Mouse (Mus musculus) CH12.LX (cell line): ENCODE data around the gene C6. TPM values are rescaled to one million over a fixed set of nuclear protein-coding genes. Genes with fewer than 3 reads are reported as not detected.

Experiments used
- DNase-seq: peaks from one replicate; pipeline ENCODE4 v3.0.0-alpha.2; 2013; ENCODE audit errors: extremely low read depth
- H3K27ac ChIP-seq: 2 replicates; pipeline ENCODE4 v1.5.1; 2012; ENCODE audit warnings: low read depth, mild to moderate bottlenecking, control low read depth, moderate library complexity; ENCODE audit not compliant: insufficient read depth
- H3K27me3 ChIP-seq: replicated peaks from 2 replicates; pipeline ENCODE3; 2012; ENCODE audit warnings: inconsistent platforms
- H3K36me3 ChIP-seq, 2 experiments: replicated peaks in 1 of 2; 2 replicates each; pipeline versions ENCODE3 to v1.6.1; 2012; ENCODE audit warnings: inconsistent platforms in 1 of 2, low read length in 1 of 2, mild to moderate bottlenecking in 1 of 2, mixed read lengths in 1 of 2, moderate library complexity in 1 of 2; ENCODE audit not compliant: control insufficient read depth in 1 of 2, insufficient read depth in 1 of 2
- H3K4me1 ChIP-seq, 2 experiments: 2 replicates each; pipeline ENCODE4 v1.6.1; 2012; ENCODE audit warnings: inconsistent platforms in 1 of 2, moderate library complexity in 1 of 2; ENCODE audit not compliant: insufficient read depth in 2 of 2, control insufficient read depth in 1 of 2
- H3K4me2 ChIP-seq: 2 replicates; pipeline ENCODE4 v1.6.1; 2012; ENCODE audit warnings: low read depth, mild to moderate bottlenecking, control low read depth; ENCODE audit not compliant: poor library complexity, insufficient read depth, severe bottlenecking
- H3K4me3 ChIP-seq, 3 experiments: fragments of 150-350 bp in 1 of 3; sonication (generic) in 1 of 3; replicated peaks in 1 of 3; 2 replicates each; pipeline versions ENCODE3 to v1.5.1; 2011 to 2012; ENCODE audit warnings: low read depth in 2 of 3, low read length in 2 of 3, mild to moderate bottlenecking in 2 of 3, moderate library complexity in 2 of 3, control low read depth in 1 of 3, improper control_type of control experiment in 1 of 3, inconsistent platforms in 1 of 3, mixed read lengths in 1 of 3; ENCODE audit not compliant: poor library complexity in 1 of 3
- H3K79me2 ChIP-seq: replicated peaks from 2 replicates; pipeline ENCODE4 v1.6.1; 2012; ENCODE audit warnings: mild to moderate bottlenecking, moderate library complexity; ENCODE audit not compliant: control insufficient read depth, poor library complexity, insufficient read depth, severe bottlenecking; ENCODE audit errors: extremely low read depth
- H3K9ac ChIP-seq: 2 replicates; pipeline ENCODE4 v1.6.1; 2012; ENCODE audit warnings: low read depth, mild to moderate bottlenecking, control low read depth, moderate library complexity; ENCODE audit not compliant: insufficient read depth
- H3K9me3 ChIP-seq: replicated peaks from 2 replicates; pipeline ENCODE3; 2012; ENCODE audit warnings: low read length, inconsistent platforms, mixed read lengths
- BHLHE40 ChIP-seq: IDR thresholded peaks from 2 replicates; pipeline ENCODE4 v1.6.1; 2011; ENCODE audit warnings: mild to moderate bottlenecking, low read depth, low read length, improper control_type of control experiment
- CHD1 ChIP-seq: IDR thresholded peaks from 2 replicates; pipeline ENCODE4 v1.6.1; 2012; ENCODE audit warnings: low read depth, low read length, improper control_type of control experiment, inconsistent platforms
- CTCF ChIP-seq, 2 experiments: IDR thresholded peaks in 1 of 2; conservative IDR thresholded peaks in 1 of 2; 2 replicates each; pipeline ENCODE4 v1.5.1; 2011 to 2012; ENCODE audit warnings: low read depth in 2 of 2, low read length in 2 of 2, improper control_type of control experiment in 1 of 2, inconsistent platforms in 1 of 2, mild to moderate bottlenecking in 1 of 2, moderate library complexity in 1 of 2
- E2F4 ChIP-seq: IDR thresholded peaks from 2 replicates; pipeline ENCODE4 v1.6.1; 2011; ENCODE audit warnings: low read depth, low read length, improper control_type of control experiment; ENCODE audit not compliant: insufficient replicate concordance
- EP300 ChIP-seq: IDR thresholded peaks from 2 replicates; pipeline ENCODE4 v1.6.1; 2011; ENCODE audit warnings: low read length, improper control_type of control experiment
- ETS1 ChIP-seq: conservative IDR thresholded peaks from 2 replicates; pipeline ENCODE4 v1.6.1; 2012; ENCODE audit warnings: low read depth, mild to moderate bottlenecking, inconsistent platforms, low read length, improper control_type of control experiment, moderate library complexity
- GABPA ChIP-seq: IDR thresholded peaks from 2 replicates; pipeline ENCODE4 v1.6.1; 2012; ENCODE audit warnings: low read depth, low read length, improper control_type of control experiment, inconsistent platforms; ENCODE audit not compliant: insufficient replicate concordance
- HCFC1 ChIP-seq: IDR thresholded peaks from 2 replicates; pipeline ENCODE4 v1.6.1; 2012; ENCODE audit warnings: low read depth, mild to moderate bottlenecking, inconsistent platforms, low read length, improper control_type of control experiment
- JUN ChIP-seq: IDR thresholded peaks from 2 replicates; pipeline ENCODE4 v1.6.1; 2011; ENCODE audit warnings: low read depth, mild to moderate bottlenecking, low read length, improper control_type of control experiment, moderate library complexity; ENCODE audit not compliant: insufficient read depth
- JUND ChIP-seq: conservative IDR thresholded peaks from 2 replicates; pipeline ENCODE4 v1.6.1; 2011; ENCODE audit warnings: low read depth, low read length, improper control_type of control experiment
- MAX ChIP-seq: IDR thresholded peaks from 2 replicates; pipeline ENCODE4 v1.6.1; 2011; ENCODE audit warnings: low read length, improper control_type of control experiment
- MEF2A ChIP-seq: IDR thresholded peaks from 2 replicates; pipeline ENCODE4 v1.6.1; 2014; ENCODE audit warnings: low read depth, mild to moderate bottlenecking, inconsistent platforms, low read length, improper control_type of control experiment, borderline replicate concordance
- MYC ChIP-seq: IDR thresholded peaks from 2 replicates; pipeline ENCODE4 v1.6.1; 2011; ENCODE audit warnings: low read depth, mild to moderate bottlenecking, improper control_type of control experiment, low read length
- NRF1 ChIP-seq: IDR thresholded peaks from 2 replicates; pipeline ENCODE4 v1.6.1; 2014; ENCODE audit warnings: low read depth, mild to moderate bottlenecking, inconsistent platforms, low read length, improper control_type of control experiment, moderate library complexity
- PAX5 ChIP-seq: IDR thresholded peaks from 2 replicates; pipeline ENCODE4 v1.6.1; 2012; ENCODE audit warnings: low read length, inconsistent platforms, mixed read lengths
- POLR2A ChIP-seq: IDR thresholded peaks from 2 replicates; pipeline ENCODE4 v1.6.1; 2011; ENCODE audit warnings: low read depth, mild to moderate bottlenecking, improper control_type of control experiment, low read length
- POLR2AphosphoS2 ChIP-seq: IDR thresholded peaks from 2 replicates; pipeline ENCODE4 v1.6.1; 2011; ENCODE audit warnings: low read depth, low read length, improper control_type of control experiment
- RAD21 ChIP-seq: IDR thresholded peaks from 2 replicates; pipeline ENCODE4 v1.6.1; 2011; ENCODE audit warnings: low read depth, mild to moderate bottlenecking, low read length, improper control_type of control experiment, moderate library complexity
- RCOR1 ChIP-seq: conservative IDR thresholded peaks from 2 replicates; pipeline ENCODE4 v1.6.1; 2012; ENCODE audit warnings: low read depth, mild to moderate bottlenecking, inconsistent platforms, low read length, improper control_type of control experiment
- SIN3A ChIP-seq: IDR thresholded peaks from 2 replicates; pipeline ENCODE4 v1.6.1; 2012; ENCODE audit warnings: low read length, improper control_type of control experiment, inconsistent platforms
- SMC3 ChIP-seq: IDR thresholded peaks from 2 replicates; pipeline ENCODE4 v1.6.1; 2011; ENCODE audit warnings: low read depth, low read length, improper control_type of control experiment
- TBP ChIP-seq: conservative IDR thresholded peaks from 2 replicates; pipeline ENCODE4 v1.6.1; 2011; ENCODE audit warnings: low read depth, low read length, improper control_type of control experiment
- ZC3H11A ChIP-seq: IDR thresholded peaks from 2 replicates; pipeline ENCODE4 v1.6.1; 2012; ENCODE audit warnings: low read depth, mild to moderate bottlenecking, inconsistent platforms, low read length, improper control_type of control experiment
- ZKSCAN1 ChIP-seq: IDR thresholded peaks from 2 replicates; pipeline ENCODE4 v1.6.1; 2012; ENCODE audit warnings: low read depth, inconsistent platforms, low read length, improper control_type of control experiment, borderline replicate concordance
- ZNF384 ChIP-seq: IDR thresholded peaks from 2 replicates; pipeline ENCODE4 v1.6.1; 2012; ENCODE audit warnings: low read depth, low read length, improper control_type of control experiment, inconsistent platforms
- dilution Hi-C: fragments of 300-500 bp; cut with MboI; formaldehyde crosslinking; loops from 2 replicates; pipeline ENCODE4 v1.14.3; 2020; ENCODE audit warnings: low sequenced_read_pairs; ENCODE audit not compliant: extremely low pct_unique_long_range_greater_than_20kb, extremely low pct_ligation_motif_present
- in situ Hi-C: fragments of 300-500 bp; cut with MboI; formaldehyde crosslinking; loops from 3 replicates; pipeline ENCODE4 v1.14.3; 2019; ENCODE audit warnings: low sequenced_read_pairs, low pct_ligation_motif_present, low pct_unique_long_range_greater_than_20kb, mixed read lengths
- polyA plus RNA-seq: library from polyadenylated mRNA; unstranded; fragments of >175 nt; gene quantifications from 2 replicates; pipeline ENCODE4 v1.2.1, GENCODE M21; 2012; ENCODE audit warnings: low read depth; ENCODE audit not compliant: insufficient read length
- total RNA-seq, 2 experiments: library from RNA; depleted of rRNA; stranded (reverse); fragments of 300-350 nt in 1 of 2; fragments of >200 nt in 1 of 2; gene quantifications; 2 replicates each; pipeline ENCODE4 v1.2.3; 2012 to 2014

C6 gene
- total RNA-seq (2012; rRNA removed) (not detected in 2 replicates), total RNA-seq (2014; rRNA removed) (not detected in 2 replicates), polyA plus RNA-seq (not detected in 2 replicates)

GRCm38 (mm10) chr15:4726830-4727310 is at the start of gene C6:
TSS of gene C6 (plus strand) at chr15:4727175.
- no peak within 1 kb of the TSS for H3K27ac ChIP-seq
- H3K4me2 ChIP-seq = no peak within 1 kb of the TSS
- H3K36me3 ChIP-seq = no peaks in the 10 kb centered on the region
- no peaks in the 10 kb centered on the region for H3K27me3 ChIP-seq
- no peak within 1 kb of the TSS for H3K4me3 ChIP-seq
- dilution Hi-C loops = no loop called here
- H3K79me2 ChIP-seq = no peaks in the 10 kb centered on the region
- no peak within 1 kb of the TSS for H3K9ac ChIP-seq
- no peaks in the 10 kb centered on the region for H3K4me1 ChIP-seq
- no peak for DNase-seq
- no peaks in the 10 kb centered on the region for H3K9me3 ChIP-seq
- in situ Hi-C loops = no loop called here
- no peak for TF ChIP-seq MEF2A
- TF ChIP-seq JUND = no peak
- no peak for TF ChIP-seq HCFC1
- no peak for TF ChIP-seq ZC3H11A

GRCm38 (mm10) chr15:4697604-4698003 is 29.4 kb upstream of the C6 start:
- Histone ChIP-seq H3K79me2 (no peaks in the 10 kb centered on the region), H3K4me1 (no peaks in the 10 kb centered on the region), H3K27ac (no peak overlapping the region), H3K9ac (no peak overlapping the region), H3K4me3 (no peak overlapping the region), H3K9me3 (peaks cover 5% of the 10 kb centered on the region), H3K36me3 (no peaks in the 10 kb centered on the region), H3K4me2 (no peak overlapping the region), H3K27me3 (no peaks in the 10 kb centered on the region)
- TF ChIP-seq SMC3 = peak; percentile 20; the same call in 1 of the 2 replicates
- TF ChIP-seq RAD21 = peak; percentile 40
- peak in 1 of 2 experiments; percentile 51; a peak in 2 of 4 replicates for TF ChIP-seq CTCF (conservative IDR thresholded peaks at IDR 0.05 in 1 of 2, IDR thresholded peaks at IDR 0.05 in 1 of 2; ENCODE audit: low read depth in 2 of 2, low read length in 2 of 2)
- no peak for TF ChIP-seq EP300
- dilution Hi-C loops (no loop called here), in situ Hi-C loops (no loop called here)
- peak; percentile 8 for DNase-seq

GRCm38 (mm10) chr15:4734150-4734549 is 7.2 kb downstream of the C6 start:
- Histone ChIP-seq H3K36me3 (no peaks in the 10 kb centered on the region), H3K27me3 (no peaks in the 10 kb centered on the region), H3K27ac (no peak overlapping the region), H3K4me3 (no peak overlapping the region), H3K9ac (no peak overlapping the region), H3K4me1 (no peaks in the 10 kb centered on the region), H3K79me2 (no peaks in the 10 kb centered on the region), H3K9me3 (no peaks in the 10 kb centered on the region), H3K4me2 (no peak overlapping the region)
- in situ Hi-C loops = no loop called here
- no peak for TF ChIP-seq GABPA
- TF ChIP-seq POLR2A = no peak
- TF ChIP-seq MEF2A = no peak
- no peak for TF ChIP-seq ZKSCAN1
- no peak for TF ChIP-seq E2F4
- no peak for TF ChIP-seq POLR2AphosphoS2
- no peak for TF ChIP-seq CTCF (conservative IDR thresholded peaks at IDR 0.05 in 1 of 2, IDR thresholded peaks at IDR 0.05 in 1 of 2; ENCODE audit: low read depth in 2 of 2, low read length in 2 of 2)
- TF ChIP-seq NRF1 = no peak
- no peak for TF ChIP-seq PAX5
- no peak for TF ChIP-seq MYC
- TF ChIP-seq BHLHE40 = no peak
- TF ChIP-seq ETS1 = no peak
- TF ChIP-seq SIN3A = no peak
- TF ChIP-seq SMC3 = no peak
- no peak for TF ChIP-seq RCOR1
- TF ChIP-seq MAX = no peak
- TF ChIP-seq CHD1 = no peak
- no peak for TF ChIP-seq TBP
- TF ChIP-seq JUN = no peak
- no peak for TF ChIP-seq ZNF384
- dilution Hi-C loops = no loop called here
- no peak for DNase-seq
